Mouse (Mus musculus) liver, adult 2 months (tissue): ENCODE measurements at regions not wholly inside any gene's neighbourhood (a gene's known extent, or its start where the extent isn't known, plus 50 kb on each side); places are given as distances from the start of the nearest gene placed in this dataset.

Experiments
- CTCF ChIP-seq: fragments of 200-500 bp; IDR thresholded peaks from 2 replicates; pipeline ENCODE4 v1.5.1; 2011; ENCODE audit warnings: low read depth, low read length, control low read depth
- POLR2A ChIP-seq: fragments of 200-500 bp; IDR thresholded peaks from 2 replicates; pipeline ENCODE4 v1.6.1; 2011; ENCODE audit warnings: low read length, control low read depth; ENCODE audit not compliant: insufficient read depth; ENCODE audit errors: extremely low read depth

DNA sequence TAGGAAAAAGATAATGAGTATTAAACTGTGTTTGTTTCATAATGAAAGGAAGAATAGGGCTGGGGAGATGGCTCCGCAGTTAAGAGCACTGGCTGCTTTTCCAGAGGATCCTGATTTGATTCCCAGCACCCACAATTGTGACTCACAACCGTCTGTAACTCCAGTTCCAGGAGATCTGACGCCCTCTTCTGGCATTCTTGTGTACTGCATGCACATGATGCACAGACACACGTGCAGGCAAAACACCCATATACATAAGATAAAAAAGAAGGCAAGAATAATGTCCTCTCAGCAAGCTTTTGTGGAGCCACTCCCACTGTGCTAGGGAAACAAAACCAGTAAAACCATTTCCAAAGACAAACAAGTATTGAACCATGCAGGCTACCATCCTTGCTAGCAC, 261.0 kb upstream of the Jmjd1c start:
- no peak for TF ChIP-seq CTCF
- TF ChIP-seq POLR2A, result no peak
